8 mouse cellular contexts compared by ENCODE assay signal in genomic region chr6:72440186-72440990, GRCm38 (mm10). TPM values are rescaled to one million over a fixed set of nuclear protein-coding genes. Genes with fewer than 3 reads are reported as not detected.
DNase-seq lines count a peak whose midpoint lies in the region; ATAC-seq and TF ChIP-seq lines count a peak whose summit lies in the region.

No protein-coding gene starts in this region.

- H3K27me3 ChIP-seq in forebrain, embryonic 10.5 days (ENCODE audit: poor library complexity, severe bottlenecking), result no peaks in the 10 kb centered on the region
- H3K27me3 ChIP-seq in kidney, embryonic 16.5 days (ENCODE audit: insufficient read depth, low read length), result no peaks in the 10 kb centered on the region
- H3K27me3 ChIP-seq in midbrain, embryonic 11.5 days (ENCODE audit: control insufficient read depth, insufficient read depth, low read length), result no peaks in the 10 kb centered on the region

- H3K4me3 ChIP-seq in lung, adult 2 months (replicated peaks; ENCODE audit: extremely low read depth, low read depth, low read length), result peak overlapping the region; percentile 88
- H3K4me3 ChIP-seq in forebrain, embryonic 10.5 days, result peak overlapping the region; percentile 98
- peak overlapping the region; percentile 100 for H3K4me3 ChIP-seq in kidney, embryonic 16.5 days (ENCODE audit: low read length)
- peak overlapping the region; percentile 96 for H3K4me3 ChIP-seq in midbrain, embryonic 11.5 days (ENCODE audit: low read depth, low read length)

- no peaks in the 10 kb centered on the region for H3K9me3 ChIP-seq in forebrain, embryonic 10.5 days
- H3K9me3 ChIP-seq in kidney, embryonic 16.5 days (ENCODE audit: low read length), result no peaks in the 10 kb centered on the region
- no peaks in the 10 kb centered on the region for H3K9me3 ChIP-seq in midbrain, embryonic 11.5 days (ENCODE audit: control insufficient read depth, low read length)

- H3K4me2 ChIP-seq in kidney, embryonic 16.5 days (replicated peaks; ENCODE audit: low read depth, low read length), result peak overlapping the region; percentile 91
- H3K4me2 ChIP-seq in midbrain, embryonic 11.5 days, result peak overlapping the region; percentile 80

- peak overlapping the region; percentile 100 for H3K9ac ChIP-seq in kidney, embryonic 16.5 days (replicated peaks; ENCODE audit: low read length)
- H3K9ac ChIP-seq in midbrain, embryonic 11.5 days (ENCODE audit: low read length), result peak overlapping the region; percentile 99

- 8% methylated on average over 17 of the region's 17 CpGs for WGBS in lung, adult 2 months
- WGBS in forebrain, embryonic 10.5 days, result 14% methylated on average over 17 of the region's 17 CpGs
- 8% methylated on average over 17 of the region's 17 CpGs for WGBS in kidney, embryonic 16.5 days
- WGBS in midbrain, embryonic 11.5 days, result 13% methylated on average over 17 of the region's 17 CpGs

- peak overlapping the region; percentile 100 for H3K27ac ChIP-seq in forebrain, embryonic 10.5 days
- peak overlapping the region; percentile 99 for H3K27ac ChIP-seq in kidney, embryonic 16.5 days (ENCODE audit: low read length)
- H3K27ac ChIP-seq in midbrain, embryonic 11.5 days (ENCODE audit: low read depth, low read length), result peak overlapping the region; percentile 95

- TF ChIP-seq CTCF in lung, adult 2 months (IDR thresholded peaks at IDR 0.05; ENCODE audit: insufficient read depth, low read length), result no peak

- DNase-seq in lung, adult 2 months, result no peak
- DNase-seq in lung, postnatal 14 days, result no peak
- peak; percentile 53 for DNase-seq in adipocyte (ENCODE audit: low spot score)
- DNase-seq in forebrain, embryonic 10.5 days (ENCODE audit: extremely low spot score, low spot score), result no peak
- peak; percentile 95 for DNase-seq in midbrain, embryonic 11.5 days (ENCODE audit: low spot score, missing footprints)
- DNase-seq in thymus, postnatal 36 days, result peak; percentile 25 to 27
- DNase-seq in urinary bladder, postnatal 25 days (ENCODE audit: low spot score), result no peak

- no peak for TF ChIP-seq POLR2A in lung, adult 2 months (IDR thresholded peaks at IDR 0.05; ENCODE audit: borderline replicate concordance, extremely low read depth, low read depth, low read length)

- peaks cover 10% of the 10 kb centered on the region for H3K4me1 ChIP-seq in lung, adult 2 months (ENCODE audit: control insufficient read depth, insufficient read depth, low read length)
- H3K4me1 ChIP-seq in forebrain, embryonic 10.5 days, result peaks cover 30% of the 10 kb centered on the region
- H3K4me1 ChIP-seq in kidney, embryonic 16.5 days (ENCODE audit: insufficient read depth, low read length), result peaks cover 24% of the 10 kb centered on the region
- peaks cover 21% of the 10 kb centered on the region; the same call in 1 of the 2 replicates for H3K4me1 ChIP-seq in midbrain, embryonic 11.5 days (ENCODE audit: control insufficient read depth, insufficient read depth, low read length)

- ATAC-seq in kidney, embryonic 16.5 days (ENCODE audit: low FRiP score, low TSS enrichment), result no peak; the same call in 1 of the 2 replicates
- ATAC-seq in midbrain, embryonic 11.5 days (ENCODE audit: low FRiP score), result no peak; the same call in 1 of the 2 replicates

- peaks cover 29% of the 10 kb centered on the region for H3K36me3 ChIP-seq in forebrain, embryonic 10.5 days (replicated peaks)
- H3K36me3 ChIP-seq in kidney, embryonic 16.5 days (ENCODE audit: insufficient read depth, low read length), result peaks cover 18% of the 10 kb centered on the region
- H3K36me3 ChIP-seq in midbrain, embryonic 11.5 days (ENCODE audit: control insufficient read depth, insufficient read depth, low read length), result peaks cover 14% of the 10 kb centered on the region

RNA-seq across cellular contexts. Expression of gene Mat2a, which starts 1.0 kb away (rescaled TPM):
- 90.3 and 94.6 TPM in 2 replicates for polyA plus RNA-seq in lung, adult 2 months (2012; rRNA removed)
- 490 and 511 TPM in 2 replicates for polyA plus RNA-seq in forebrain, embryonic 10.5 days (2016; fragmentation: Nextera tagmentation; extraction: Ambion mirVana)
- 456 and 460 TPM in 2 replicates for polyA plus RNA-seq in kidney, embryonic 16.5 days (2015; fragmentation: Nextera tagmentation; extraction: Ambion mirVana)
- polyA plus RNA-seq in midbrain, embryonic 11.5 days (2014; fragmentation: Nextera tagmentation; extraction: Ambion mirVana), result 463 and 499 TPM in 2 replicates

RNA-seq across cellular contexts. Expression of gene Ggcx, which starts 26.3 kb away (rescaled TPM):
- polyA plus RNA-seq in lung, adult 2 months (2012; rRNA removed), result 43.4 and 46.2 TPM in 2 replicates
- 16.8 and 19.0 TPM in 2 replicates for polyA plus RNA-seq in forebrain, embryonic 10.5 days (2016; fragmentation: Nextera tagmentation; extraction: Ambion mirVana)
- 31.4 and 35.6 TPM in 2 replicates for polyA plus RNA-seq in kidney, embryonic 16.5 days (2015; fragmentation: Nextera tagmentation; extraction: Ambion mirVana)
- polyA plus RNA-seq in midbrain, embryonic 11.5 days (2014; fragmentation: Nextera tagmentation; extraction: Ambion mirVana), result 9.4 and 12.2 TPM in 2 replicates

RNA-seq across cellular contexts. Expression of gene Vamp8, which starts 49.9 kb away (rescaled TPM):
- polyA plus RNA-seq in lung, adult 2 months (2012; rRNA removed), result 291 and 435 TPM in 2 replicates
- polyA plus RNA-seq in forebrain, embryonic 10.5 days (2016; fragmentation: Nextera tagmentation; extraction: Ambion mirVana), result 35.9 and 40.5 TPM in 2 replicates
- 154 and 180 TPM in 2 replicates for polyA plus RNA-seq in kidney, embryonic 16.5 days (2015; fragmentation: Nextera tagmentation; extraction: Ambion mirVana)
- 27.6 and 32.0 TPM in 2 replicates for polyA plus RNA-seq in midbrain, embryonic 11.5 days (2014; fragmentation: Nextera tagmentation; extraction: Ambion mirVana)

Comparison
In these comparisons a context has a peak if more than half of its experiments do, and no peak if none do; other contexts are left out.
1. DNase-seq: peak in adipocyte (single experiment), midbrain, embryonic 11.5 days (single experiment) and thymus, postnatal 36 days (2 of 2); none in lung, adult 2 months (single experiment), lung, postnatal 14 days (single experiment), forebrain, embryonic 10.5 days (single experiment) and urinary bladder, postnatal 25 days (single experiment).
2. Peak in every context shown above with its lines, with median percentiles within 50 percentile points of each other: H3K4me3 ChIP-seq and H3K27ac ChIP-seq.